Mouse (Mus musculus): ENCODE measurements at regions not wholly inside any gene's neighbourhood (a gene's known extent, or its start where the extent isn't known, plus 50 kb on each side); places are given as distances from the start of the nearest gene placed in this dataset.
A peak's percentile ranks its signal among the peaks of the same experiment; 100 is the strongest.

DNA sequence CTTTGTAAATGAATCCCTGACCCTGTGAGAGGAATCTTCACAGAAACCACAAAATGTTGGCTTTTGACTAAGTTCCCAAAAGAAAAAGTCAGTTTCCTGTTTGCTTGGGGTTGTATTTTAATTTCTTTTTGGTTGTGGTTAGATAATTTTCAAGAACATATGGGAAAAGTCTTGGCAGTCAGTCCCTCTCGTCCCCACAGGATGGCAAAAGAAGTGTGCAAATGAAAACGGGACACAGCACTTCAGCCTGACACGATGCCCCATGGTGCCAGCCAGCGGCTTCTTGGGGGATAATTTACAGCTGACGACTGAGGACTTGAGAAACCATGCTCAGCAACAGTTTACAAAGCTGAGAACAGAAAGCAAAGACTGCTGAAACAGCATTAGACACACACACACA lies 281.2 kb upstream of the Klf3 start:
- ATAC-seq (replicated peaks; ENCODE audit: low read depth, poor library complexity, severe bottlenecking), result peak; percentile 82

DNA sequence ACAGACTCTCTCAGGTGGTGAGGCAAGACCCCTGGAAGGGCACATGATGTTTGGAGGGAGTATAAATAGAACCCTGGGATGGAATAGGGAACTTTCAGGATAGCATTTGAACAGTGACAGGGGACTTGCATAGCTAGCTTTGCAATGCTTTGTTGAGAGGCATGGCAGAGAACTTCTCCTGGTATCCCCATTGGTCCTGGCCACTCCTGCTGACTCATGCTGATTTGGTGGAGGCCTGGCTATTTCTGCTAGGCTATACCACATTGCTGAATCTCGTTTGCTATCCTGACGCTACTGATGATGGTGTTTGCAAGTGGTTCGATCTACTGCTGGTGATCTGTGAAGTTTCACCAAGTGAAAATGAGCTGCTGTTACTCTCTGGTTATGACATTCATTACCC lies 276.7 kb upstream of the Klf3 start:
- no peak for ATAC-seq (replicated peaks; ENCODE audit: low read depth, poor library complexity, severe bottlenecking)

DNA sequence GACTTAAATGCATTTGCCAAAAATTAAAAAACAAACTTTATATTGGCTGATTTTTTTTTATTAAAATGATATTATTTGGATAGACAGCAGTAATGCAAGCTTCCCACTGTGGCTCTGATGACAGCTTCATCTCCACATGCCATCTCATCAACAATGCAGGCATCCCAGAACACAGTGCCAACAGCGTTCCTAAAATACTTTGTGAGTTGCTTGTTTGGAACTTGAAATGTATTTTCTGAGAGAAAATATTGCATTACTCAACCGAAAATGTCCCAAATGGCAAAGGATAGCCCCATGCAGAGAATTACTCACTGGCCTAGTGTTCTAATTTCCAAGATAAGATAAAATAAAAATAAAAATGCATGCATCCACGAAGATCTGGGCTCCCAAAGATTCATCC lies 275.2 kb upstream of the Klf3 start:
- ATAC-seq (replicated peaks; ENCODE audit: low read depth, poor library complexity, severe bottlenecking), result no peak

DNA sequence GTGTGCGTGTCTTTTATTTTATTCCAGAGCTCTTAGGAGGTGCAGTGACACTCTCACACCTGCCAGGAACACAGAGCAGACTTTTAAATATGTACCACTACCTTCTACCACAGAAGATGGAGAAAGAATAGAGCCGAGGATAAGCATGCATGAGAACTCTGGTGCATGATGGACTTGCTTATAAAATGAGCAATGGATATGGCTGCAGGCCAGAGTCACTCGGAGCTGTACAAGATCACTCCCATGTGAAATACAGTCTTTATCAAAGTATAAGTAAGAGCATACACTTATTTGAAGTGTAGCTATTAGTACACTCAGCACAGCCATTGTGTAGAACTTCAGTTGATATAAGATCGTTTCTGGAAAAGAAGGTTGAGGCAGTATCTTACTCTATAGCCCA lies 268.8 kb upstream of the Klf3 start:
- ATAC-seq (replicated peaks; ENCODE audit: low read depth, poor library complexity, severe bottlenecking), result no peak

DNA sequence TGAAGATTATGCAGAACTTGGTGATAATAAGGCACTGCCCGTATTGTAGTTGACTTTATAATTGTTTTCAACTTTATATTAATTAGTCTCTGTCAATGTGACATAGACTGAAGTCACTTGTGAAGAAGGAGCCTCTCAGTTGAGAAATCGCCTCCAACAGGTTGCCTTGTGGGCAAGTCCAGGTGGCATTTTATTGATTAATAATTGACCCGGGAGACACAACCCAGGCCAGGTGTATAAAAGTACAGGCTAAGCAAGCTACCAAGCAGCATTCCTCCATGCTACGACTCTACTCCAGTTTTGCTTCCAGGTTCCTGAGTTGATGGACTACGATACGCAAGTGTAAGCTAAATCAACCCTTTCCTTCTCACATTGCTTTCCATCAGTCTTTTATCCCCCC lies 268.2 kb upstream of the Klf3 start:
- no peak for ATAC-seq (replicated peaks; ENCODE audit: low read depth, poor library complexity, severe bottlenecking)

DNA sequence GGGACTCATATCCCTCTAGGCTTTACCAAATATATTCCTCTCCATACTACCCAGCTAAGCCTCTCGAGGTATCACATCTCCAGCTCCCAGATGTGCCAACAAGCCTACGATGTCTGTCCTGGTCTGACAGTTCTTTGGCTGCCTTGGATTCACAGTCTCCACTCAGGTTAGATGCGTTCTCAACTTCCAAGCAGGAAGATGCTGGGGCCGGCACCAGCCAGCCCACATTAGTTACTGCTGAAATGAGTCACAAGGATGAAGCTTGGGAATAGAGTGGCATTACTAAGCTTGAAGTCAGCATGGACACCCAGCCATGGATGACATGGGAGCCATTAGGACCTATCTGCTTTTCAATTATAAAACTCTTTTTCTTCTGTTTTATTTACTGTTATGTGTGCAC lies 267.6 kb upstream of the Klf3 start:
- ATAC-seq (replicated peaks; ENCODE audit: low read depth, poor library complexity, severe bottlenecking), result no peak

DNA sequence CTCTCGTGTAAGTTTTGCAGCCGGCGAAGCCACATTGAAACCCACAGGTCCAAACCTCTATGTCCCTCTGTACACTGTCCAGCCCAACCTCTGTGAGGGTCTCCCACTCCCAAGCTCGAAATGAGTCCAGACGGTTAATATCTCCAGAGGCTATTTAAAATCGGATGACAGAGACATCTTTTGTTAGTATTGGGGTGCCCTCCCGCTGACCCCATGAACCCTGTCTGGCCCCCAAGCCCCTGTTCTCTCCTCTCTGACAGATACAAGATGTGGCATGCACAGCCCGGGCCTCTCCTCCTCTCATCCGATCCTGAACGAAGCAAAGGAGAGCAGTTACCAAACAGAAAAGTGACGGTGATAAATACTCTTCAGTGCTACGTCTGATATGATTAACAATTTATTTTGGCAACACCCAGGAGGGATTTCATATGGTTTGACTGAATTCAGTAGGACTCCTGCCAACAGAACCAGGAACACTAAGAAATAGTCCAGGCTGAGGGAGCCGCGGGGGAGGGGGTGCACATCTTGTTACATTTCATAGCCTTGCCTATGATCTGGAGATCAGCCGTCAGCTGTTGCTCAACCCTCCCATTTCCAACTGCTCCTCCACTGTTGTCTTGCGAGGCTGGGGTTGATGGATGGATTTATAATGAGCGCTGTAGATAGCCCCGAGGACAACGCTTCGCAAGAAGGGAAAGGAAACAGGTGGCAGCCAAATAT lies 266.6 kb upstream of the Klf3 start:
- ATAC-seq (replicated peaks; ENCODE audit: low read depth, poor library complexity, severe bottlenecking), result 0 out of 2 replicates have a peak, but pooled peaks have one; percentile 15

DNA sequence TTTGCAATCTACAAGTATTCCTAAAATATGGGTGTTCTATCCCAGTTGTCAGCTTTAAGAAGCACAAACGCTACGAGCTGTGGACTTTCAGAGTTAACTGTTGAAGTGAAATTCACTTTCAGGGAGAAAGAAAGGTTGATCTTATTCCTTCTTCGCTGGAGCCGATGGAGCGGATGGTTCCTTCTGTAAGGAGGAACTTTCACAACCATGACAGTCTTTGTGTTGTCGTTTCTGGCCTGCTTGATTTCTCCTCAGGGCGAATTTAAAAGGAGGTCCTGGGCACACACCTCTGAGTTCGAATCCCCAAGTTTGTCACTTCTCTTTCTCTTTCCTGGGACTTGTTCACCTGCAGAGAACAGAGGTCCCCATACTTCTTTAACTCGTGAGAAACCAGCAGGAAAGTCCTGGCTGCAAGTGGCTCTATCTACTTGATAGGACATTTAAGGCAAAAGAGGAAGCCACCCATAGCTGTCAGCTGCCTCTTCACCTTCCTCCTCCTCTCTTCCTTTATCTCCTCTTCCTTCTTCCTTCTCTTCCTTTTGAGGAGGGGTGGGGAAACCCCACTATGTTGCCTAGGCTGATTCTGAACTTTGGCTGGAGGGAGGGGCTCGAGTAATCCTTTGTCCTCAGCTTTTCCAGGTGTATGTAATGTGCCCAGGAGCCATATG lies 265.9 kb upstream of the Klf3 start:
- ATAC-seq (replicated peaks; ENCODE audit: low read depth, poor library complexity, severe bottlenecking), result no peak

DNA sequence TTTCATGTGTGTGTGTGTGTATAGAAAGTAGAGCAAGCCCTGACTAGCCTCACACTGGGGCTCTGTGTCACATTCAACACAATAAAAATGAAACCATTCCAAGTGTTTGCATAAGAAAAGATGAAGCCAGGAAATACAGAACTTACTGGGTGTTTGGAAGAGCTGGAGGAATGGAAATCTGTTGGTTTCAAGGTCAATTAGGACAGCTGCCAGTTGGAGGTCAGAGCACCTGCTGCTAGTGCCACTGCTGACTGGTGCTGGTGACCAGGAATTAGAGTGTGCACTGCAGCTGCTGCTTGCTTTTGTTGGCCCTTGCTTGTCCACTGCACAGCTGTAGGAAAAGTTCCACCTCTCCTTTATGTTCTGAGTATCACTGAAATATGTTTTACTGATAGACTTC lies 261.4 kb upstream of the Klf3 start:
- no peak for ATAC-seq (replicated peaks; ENCODE audit: low read depth, poor library complexity, severe bottlenecking)

DNA sequence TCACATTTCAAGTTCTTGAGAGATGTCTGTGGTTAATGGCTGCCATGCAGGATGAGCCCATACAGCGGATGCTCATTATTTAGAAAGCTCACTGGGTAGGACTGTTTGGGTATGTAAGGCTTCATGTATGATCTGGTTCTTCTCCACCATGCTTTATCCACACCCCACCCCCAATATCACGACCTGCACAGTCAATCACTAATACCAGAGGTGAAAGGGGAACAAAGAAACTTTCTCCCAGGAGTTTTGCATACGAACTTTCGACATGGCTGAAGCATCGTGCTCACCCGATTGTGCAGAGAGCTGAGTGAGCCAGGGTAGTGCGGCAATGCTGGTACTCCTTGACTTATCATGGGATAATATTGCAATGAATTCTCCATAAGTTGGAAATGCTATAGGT lies 247.3 kb upstream of the Klf3 start:
- ATAC-seq (replicated peaks; ENCODE audit: low read depth, poor library complexity, severe bottlenecking), result no peak

DNA sequence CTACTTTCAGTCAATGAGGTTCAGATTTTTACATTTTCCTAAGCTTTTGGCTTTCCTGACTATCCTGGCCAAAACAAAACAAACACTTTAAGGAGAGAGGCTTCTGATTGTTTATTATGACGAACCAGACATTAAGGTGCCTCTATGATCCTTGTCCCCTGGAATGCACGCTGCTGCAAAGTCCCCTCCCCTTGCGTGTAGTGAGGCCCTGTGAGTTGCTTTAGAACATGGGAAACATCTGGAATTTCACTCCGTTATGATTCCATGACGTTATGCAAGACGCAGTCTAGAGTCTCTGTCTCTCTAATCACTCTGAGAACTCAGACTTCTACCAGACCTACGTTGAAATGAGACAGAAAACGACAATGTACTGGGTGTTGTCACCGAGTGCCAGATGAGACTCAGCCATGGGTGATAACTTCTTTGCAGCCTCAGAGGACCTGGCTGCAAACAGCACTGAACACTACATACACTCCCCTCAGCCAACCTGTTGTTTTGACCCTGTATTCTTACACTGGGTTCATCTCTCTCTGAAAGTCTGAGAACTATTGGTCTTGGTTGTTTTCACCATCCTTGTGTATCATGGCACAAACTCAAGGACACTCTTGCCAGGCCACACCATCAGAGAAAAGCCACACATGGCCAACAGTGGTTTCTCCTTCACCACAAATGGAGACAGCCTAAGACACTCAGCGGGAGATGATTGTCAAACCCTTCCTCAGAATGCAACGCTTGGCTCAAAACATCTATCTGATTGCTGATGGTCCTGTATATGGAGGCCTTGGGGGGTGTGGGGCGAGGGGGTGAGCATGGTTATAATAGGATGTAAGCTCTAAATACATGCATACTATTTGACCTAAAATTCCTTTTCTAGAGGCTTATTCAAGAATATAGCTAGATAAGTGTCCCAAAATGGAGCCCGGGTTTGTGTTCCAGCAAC lies 236.5 kb upstream of the Klf3 start:
- ATAC-seq (replicated peaks; ENCODE audit: low read depth, poor library complexity, severe bottlenecking), result no peak

DNA sequence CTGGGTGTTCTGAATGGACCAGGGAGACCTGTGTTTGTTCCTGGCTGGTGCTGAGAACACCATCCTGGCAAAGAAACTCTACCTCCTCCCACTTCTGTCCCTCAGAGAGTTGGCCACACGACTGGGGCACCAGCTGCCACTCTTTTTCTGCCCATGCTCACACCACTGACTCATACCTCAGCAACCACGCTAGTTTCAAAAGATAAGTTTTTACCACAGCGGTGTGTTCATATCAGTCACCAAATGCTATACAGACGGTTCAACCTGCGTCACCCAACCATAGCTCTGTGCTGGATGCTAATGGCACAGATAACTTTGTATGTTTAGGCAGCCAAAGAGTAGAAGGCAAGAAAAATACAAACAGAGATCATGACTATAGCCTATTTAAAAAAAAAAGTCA lies 235.4 kb upstream of the Klf3 start:
- ATAC-seq (replicated peaks; ENCODE audit: low read depth, poor library complexity, severe bottlenecking), result peak; percentile 84

DNA sequence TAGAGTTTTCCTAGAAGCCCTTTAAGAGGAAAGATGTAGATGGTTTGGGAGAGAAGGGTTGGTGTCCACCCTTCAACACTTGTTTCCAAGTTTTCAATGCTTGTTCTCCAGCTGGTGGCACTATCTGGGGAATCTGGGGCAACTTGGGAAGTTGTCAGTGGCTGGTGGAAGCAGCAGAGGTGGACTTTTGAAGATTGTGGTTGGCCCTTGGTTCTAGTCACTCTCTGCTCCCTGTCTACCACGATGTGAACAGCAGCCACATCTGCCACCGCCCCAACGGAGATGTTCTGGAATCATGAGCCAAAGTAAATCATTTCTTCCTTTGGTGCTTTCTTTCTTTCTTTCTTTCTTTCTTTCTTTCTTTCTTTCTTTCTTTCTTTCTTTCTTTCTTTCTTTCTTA lies 234.9 kb upstream of the Klf3 start:
- no peak for ATAC-seq (replicated peaks; ENCODE audit: low read depth, poor library complexity, severe bottlenecking)

DNA sequence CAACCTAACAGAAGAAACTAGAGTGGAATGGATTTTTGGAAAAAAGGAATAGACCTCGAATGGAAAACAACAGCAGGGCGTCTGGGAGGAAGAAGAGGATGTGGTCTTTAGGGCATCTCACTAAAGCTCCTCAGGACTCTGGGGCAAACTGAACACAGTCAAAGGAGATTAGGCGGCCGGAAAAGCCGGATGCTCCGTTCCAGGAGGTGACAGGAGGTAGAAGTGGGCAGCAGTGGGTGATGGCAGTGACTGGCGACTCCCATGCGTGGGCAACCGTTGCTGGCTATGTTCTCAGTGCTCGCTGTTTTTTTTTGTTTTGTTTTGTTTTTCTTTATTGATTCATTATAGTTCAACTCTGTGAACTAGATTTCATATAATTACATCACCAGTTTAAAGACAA lies 228.8 kb upstream of the Klf3 start:
- ATAC-seq (replicated peaks; ENCODE audit: low read depth, poor library complexity, severe bottlenecking), result no peak

DNA sequence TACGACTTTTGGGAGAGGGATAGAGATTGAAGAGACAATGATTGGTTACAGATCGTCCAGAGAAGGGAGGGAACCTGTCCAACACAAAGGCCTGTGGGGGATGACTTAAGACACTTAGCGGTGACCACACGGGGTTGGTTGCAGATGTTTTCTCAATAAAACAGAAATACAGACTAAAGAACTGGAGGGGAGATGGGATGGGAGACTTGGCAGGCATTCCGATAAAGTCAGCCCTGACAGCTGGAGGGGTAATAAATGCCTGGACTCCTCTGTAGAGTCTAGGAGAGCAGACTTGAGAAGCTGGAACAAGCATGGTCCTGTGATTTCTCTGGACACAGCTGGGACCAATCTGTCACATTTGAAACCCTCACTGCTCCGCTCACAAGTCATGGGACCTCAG lies 227.3 kb upstream of the Klf3 start:
- no peak for ATAC-seq (replicated peaks; ENCODE audit: low read depth, poor library complexity, severe bottlenecking)

DNA sequence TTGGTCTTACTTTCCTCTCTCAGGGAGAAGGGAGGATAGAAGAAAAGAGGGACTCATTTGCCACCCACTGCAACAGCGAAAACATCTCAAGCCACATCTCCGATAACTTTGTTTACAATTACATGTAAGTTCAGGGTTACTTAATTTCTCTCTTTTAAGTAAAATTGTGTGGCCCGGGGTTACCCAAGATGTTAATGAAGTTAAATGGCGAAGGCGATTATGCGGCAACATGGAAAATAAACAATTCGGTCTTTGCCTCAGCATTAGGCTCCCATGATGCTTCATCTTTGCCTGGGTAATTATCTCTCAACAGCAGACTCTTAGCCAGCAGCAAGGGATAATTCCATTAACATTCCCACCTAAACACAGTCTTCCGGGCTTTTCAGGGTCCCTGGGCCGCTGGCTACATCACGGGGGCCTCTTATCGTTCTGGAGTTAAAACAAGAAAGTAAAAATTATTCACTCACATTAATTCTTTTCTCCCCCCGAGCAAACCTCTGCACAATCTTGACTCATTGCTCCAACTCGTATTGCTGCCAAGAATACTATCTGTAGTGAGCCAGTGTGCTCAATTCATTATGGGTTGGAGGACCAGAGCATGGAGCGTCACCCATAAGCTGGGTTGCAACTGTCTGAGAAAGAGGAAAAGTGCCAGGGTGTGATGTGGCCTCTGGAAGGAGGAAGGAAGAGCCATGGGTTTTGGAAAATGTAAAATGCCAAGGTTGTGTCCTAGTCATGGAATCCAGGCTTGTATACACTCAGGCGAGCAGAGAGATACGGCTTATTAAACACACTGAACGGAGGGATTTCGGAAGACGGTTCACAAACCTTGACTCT lies 226.5 kb upstream of the Klf3 start:
- no peak for ATAC-seq (replicated peaks; ENCODE audit: low read depth, poor library complexity, severe bottlenecking)

DNA sequence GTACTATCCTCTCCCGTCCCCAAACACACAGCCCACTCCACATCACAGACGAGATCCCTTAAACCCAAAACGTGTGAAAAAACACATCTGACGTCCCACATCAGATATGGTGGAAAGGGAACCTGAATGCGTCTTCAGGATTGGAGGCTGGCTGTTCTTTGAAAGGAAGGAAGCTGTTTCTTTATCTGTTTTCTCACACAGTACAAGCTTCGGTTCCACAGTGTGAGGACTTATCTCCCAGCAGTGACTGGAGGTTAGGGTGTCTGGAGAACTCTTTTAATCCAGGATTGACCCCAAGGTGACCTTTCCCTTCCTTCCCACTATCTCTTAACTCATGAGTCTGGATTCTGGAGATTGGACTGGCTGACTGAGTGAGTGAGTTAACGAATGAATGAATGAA lies 225.8 kb upstream of the Klf3 start:
- ATAC-seq (replicated peaks; ENCODE audit: low read depth, poor library complexity, severe bottlenecking), result peak; percentile 46

DNA sequence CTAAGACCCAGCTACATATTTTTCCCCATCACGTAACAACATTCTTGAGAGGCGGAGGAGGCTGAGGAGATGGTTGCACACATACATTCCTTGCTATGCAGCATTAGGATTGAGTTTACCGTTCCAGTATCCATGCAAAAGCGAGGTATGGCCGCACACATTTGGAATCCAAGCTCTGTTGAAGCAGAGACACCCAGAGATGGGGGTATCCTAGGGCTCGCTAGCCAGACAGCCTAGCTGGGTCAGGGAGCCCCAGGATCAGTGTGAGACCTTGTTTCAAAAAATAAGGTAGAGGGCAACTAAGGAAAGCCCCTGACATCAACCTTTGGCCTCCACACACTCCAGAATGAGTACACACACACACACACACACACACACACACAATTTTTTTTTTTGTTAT lies 224.7 kb upstream of the Klf3 start:
- no peak for ATAC-seq (replicated peaks; ENCODE audit: low read depth, poor library complexity, severe bottlenecking)

DNA sequence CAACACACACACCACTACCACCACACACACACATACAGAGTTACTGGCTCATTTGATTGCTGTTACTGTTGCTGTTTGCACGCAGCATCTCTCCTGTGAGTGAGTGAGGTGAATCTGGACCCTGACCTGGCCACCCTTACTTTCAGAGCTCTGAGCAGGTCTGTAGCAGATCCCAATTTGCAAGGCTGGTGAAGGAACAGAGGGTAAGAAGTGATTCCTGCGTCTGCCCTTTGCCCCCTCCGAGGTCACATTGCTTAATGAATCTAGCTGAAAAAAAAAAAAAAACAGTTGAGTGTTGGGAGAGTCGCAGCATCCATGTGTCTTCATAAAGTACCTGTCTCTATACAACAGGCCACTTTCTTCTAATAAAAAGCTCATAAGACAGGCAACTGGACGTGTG lies 224.1 kb upstream of the Klf3 start:
- no peak for ATAC-seq (replicated peaks; ENCODE audit: low read depth, poor library complexity, severe bottlenecking)
